Comparison of ENCODE assay signal across 8 mouse cellular contexts in genomic region chr2:148890021-148890851, GRCm38 (mm10). TPM values are rescaled to one million over a fixed set of nuclear protein-coding genes. Genes with fewer than 3 reads are reported as not detected.
DNase-seq lines count a peak whose midpoint lies in the region; ATAC-seq and TF ChIP-seq lines count a peak whose summit lies in the region.

No protein-coding gene starts in this region.

- peak; percentile 90 for ATAC-seq in frontal cortex, adult (ENCODE audit: low TSS enrichment)
- peak; percentile 41 for ATAC-seq in Patski
- ATAC-seq in forebrain, embryonic 15.5 days (replicated peaks), result peak; percentile 95
- peak; percentile 96 for ATAC-seq in hindbrain, postnatal 0 days
- ATAC-seq in erythroid progenitor cell, adult 5-6 weeks (replicated peaks; ENCODE audit: low FRiP score, poor library complexity, severe bottlenecking), result no peak

- POLR2A ChIA-PET in Patski (lab: Charles Lee), result interaction anchor here (1.2 kb wide), 1 partner anchor 15 kb away, joined by 4 read pairs; the partner anchor contains the start of gene Cst3

- CTCF ChIA-PET in Patski (lab: Charles Lee), result interaction anchor here (1.2 to 4.3 kb wide), 5 partner anchors 10 to 39 kb away, joined by 3 to 25 read pairs (median 10); no protein-coding TSS in a partner anchor

- H3K9me3 ChIP-seq in forebrain, embryonic 15.5 days, result no peaks in the 10 kb centered on the region
- no peaks in the 10 kb centered on the region for H3K9me3 ChIP-seq in hindbrain, postnatal 0 days (ENCODE audit: low read length)

- H3K9ac ChIP-seq in forebrain, embryonic 15.5 days (replicated peaks), result no peak overlapping the region
- H3K9ac ChIP-seq in hindbrain, postnatal 0 days (replicated peaks; ENCODE audit: low read length), result no peak overlapping the region

- no peak overlapping the region for H3K4me3 ChIP-seq in forebrain, embryonic 15.5 days
- H3K4me3 ChIP-seq in hindbrain, postnatal 0 days (ENCODE audit: low read length), result no peak overlapping the region

- H3K27me3 ChIP-seq in Patski, result no peaks in the 10 kb centered on the region
- H3K27me3 ChIP-seq in forebrain, embryonic 15.5 days, result no peaks in the 10 kb centered on the region
- H3K27me3 ChIP-seq in hindbrain, postnatal 0 days (ENCODE audit: insufficient read depth, low read length), result no peaks in the 10 kb centered on the region

- H3K4me2 ChIP-seq in forebrain, embryonic 15.5 days (replicated peaks), result no peak overlapping the region
- no peak overlapping the region for H3K4me2 ChIP-seq in hindbrain, postnatal 0 days (ENCODE audit: low read depth, low read length)

- DNase-seq in frontal cortex, postnatal 14 days (ENCODE audit: low spot score in 2 of 2), result no peak
- no peak for DNase-seq in Patski (ENCODE audit: low read depth, low spot score)
- DNase-seq in hindbrain, postnatal 0 days (ENCODE audit: low spot score), result peak; percentile 83
- no peak for DNase-seq in ovary, postnatal 10 days (ENCODE audit: low spot score)
- DNase-seq in urinary bladder, postnatal 4 days (ENCODE audit: low spot score in 2 of 2), result no peak

- peaks cover 8% of the 10 kb centered on the region for H3K4me1 ChIP-seq in forebrain, embryonic 15.5 days
- H3K4me1 ChIP-seq in hindbrain, postnatal 0 days (ENCODE audit: insufficient read depth, low read length), result 0 out of 2 replicates have a peak, but pooled peaks cover 4% of the 10 kb centered on the region

- no peaks in the 10 kb centered on the region for H3K36me3 ChIP-seq in forebrain, embryonic 15.5 days
- no peaks in the 10 kb centered on the region for H3K36me3 ChIP-seq in hindbrain, postnatal 0 days (ENCODE audit: insufficient read depth, low read length)

- TF ChIP-seq CTCF in Patski (IDR thresholded peaks at IDR 0.05), result no peak
- TF ChIP-seq CTCF in hindbrain, postnatal 0 days (IDR thresholded peaks at IDR 0.05; ENCODE audit: low read depth), result no peak

- peak overlapping the region; percentile 84 for H3K27ac ChIP-seq in forebrain, embryonic 15.5 days (replicated peaks)
- H3K27ac ChIP-seq in hindbrain, postnatal 0 days, result peak overlapping the region; percentile 76

- 6% methylated on average over 5 of the region's 5 CpGs for WGBS in forebrain, embryonic 15.5 days
- WGBS in hindbrain, postnatal 0 days, result 19% methylated on average over 5 of the region's 5 CpGs

- in situ Hi-C loops in Patski (cut with MboI; ENCODE audit: low pct_unique_long_range_greater_than_20kb), result loop anchor here (10.0 to 25.0 kb wide), 2 partner anchors 155 to 703 kb away; partner anchors contain the start of gene Napb

RNA-seq across cellular contexts. Expression of gene Cst3, which starts 14.7 kb away (rescaled TPM):
- 1,093 TPM for polyA plus RNA-seq in Patski (2021)
- 461 and 495 TPM in 2 replicates for polyA plus RNA-seq in forebrain, embryonic 15.5 days (2015; fragmentation: Nextera tagmentation; extraction: Ambion mirVana)
- 787 and 928 TPM in 2 replicates for total RNA-seq in hindbrain, postnatal 0 days (2014; rRNA removed)
- 1,585 and 1,721 TPM in 2 replicates for polyA plus RNA-seq in hindbrain, postnatal 0 days (2015; fragmentation: Nextera tagmentation; extraction: Ambion mirVana)
- 130 and 133 TPM in 2 replicates for total RNA-seq in erythroid progenitor cell, adult 5-6 weeks (2015; ENCODE audit: low replicate concordance)
- 37.9 and 71.9 TPM in 2 replicates for total RNA-seq in erythroid progenitor cell, adult 5-6 weeks (2017; ENCODE audit: low replicate concordance)

RNA-seq across cellular contexts. Expression of gene 9230104L09Rik, which starts 25.4 kb away (rescaled TPM):
- polyA plus RNA-seq in Patski (2021), result not detected
- not detected in 2 replicates for polyA plus RNA-seq in forebrain, embryonic 15.5 days (2015; fragmentation: Nextera tagmentation; extraction: Ambion mirVana)
- not detected in 2 replicates for total RNA-seq in hindbrain, postnatal 0 days (2014; rRNA removed)
- polyA plus RNA-seq in hindbrain, postnatal 0 days (2015; fragmentation: Nextera tagmentation; extraction: Ambion mirVana), result not detected in 2 replicates
- total RNA-seq in erythroid progenitor cell, adult 5-6 weeks (2015; ENCODE audit: low replicate concordance), result not detected in 2 replicates
- not detected in 2 replicates for total RNA-seq in erythroid progenitor cell, adult 5-6 weeks (2017; ENCODE audit: low replicate concordance)

RNA-seq across cellular contexts. Expression of gene Cst9, which starts 55.3 kb away (rescaled TPM):
- not detected for polyA plus RNA-seq in Patski (2021)
- polyA plus RNA-seq in forebrain, embryonic 15.5 days (2015; fragmentation: Nextera tagmentation; extraction: Ambion mirVana), result not detected in 2 replicates
- not detected in 2 replicates for total RNA-seq in hindbrain, postnatal 0 days (2014; rRNA removed)
- not detected in 2 replicates for polyA plus RNA-seq in hindbrain, postnatal 0 days (2015; fragmentation: Nextera tagmentation; extraction: Ambion mirVana)
- not detected in 2 replicates for total RNA-seq in erythroid progenitor cell, adult 5-6 weeks (2015; ENCODE audit: low replicate concordance)
- not detected in 2 replicates for total RNA-seq in erythroid progenitor cell, adult 5-6 weeks (2017; ENCODE audit: low replicate concordance)
